Mouse (Mus musculus) MEL-GATA-1-ER (cell line): ENCODE measurements around the gene Gab2.
"Not testable (repeated sequence)": the region's sequence is repeated elsewhere in the genome, so short reads cannot be mapped to it uniquely, and the experiment has no call there.

ENCODE experiments used
- DNase-seq: peaks from one replicate; pipeline ENCODE4 v3.0.0-alpha.2; 2012; ENCODE audit warnings: low read depth; ENCODE audit errors: extremely low read depth

The Gab2 gene

DNA sequence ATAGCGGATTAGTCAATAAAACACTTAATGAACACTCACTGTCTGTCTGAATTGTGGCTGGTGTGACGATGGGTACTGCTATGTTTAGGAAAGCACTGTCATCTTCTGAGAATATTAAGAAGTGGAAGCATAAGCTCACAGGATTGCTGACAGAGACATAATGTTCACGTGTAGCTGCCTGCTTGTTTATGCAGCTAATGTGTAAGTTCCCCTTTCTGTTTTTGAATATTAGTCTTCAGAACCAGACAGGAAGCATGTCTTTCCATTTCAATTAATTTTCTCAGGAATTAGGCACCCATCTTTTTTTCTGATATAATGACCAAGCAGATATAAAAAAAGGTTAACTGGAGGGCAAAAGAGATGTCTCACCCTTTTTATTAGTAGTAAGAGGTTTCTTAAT, 55.1 kb downstream of the Gab2 start:
- peak; percentile 54 for DNase-seq

DNA sequence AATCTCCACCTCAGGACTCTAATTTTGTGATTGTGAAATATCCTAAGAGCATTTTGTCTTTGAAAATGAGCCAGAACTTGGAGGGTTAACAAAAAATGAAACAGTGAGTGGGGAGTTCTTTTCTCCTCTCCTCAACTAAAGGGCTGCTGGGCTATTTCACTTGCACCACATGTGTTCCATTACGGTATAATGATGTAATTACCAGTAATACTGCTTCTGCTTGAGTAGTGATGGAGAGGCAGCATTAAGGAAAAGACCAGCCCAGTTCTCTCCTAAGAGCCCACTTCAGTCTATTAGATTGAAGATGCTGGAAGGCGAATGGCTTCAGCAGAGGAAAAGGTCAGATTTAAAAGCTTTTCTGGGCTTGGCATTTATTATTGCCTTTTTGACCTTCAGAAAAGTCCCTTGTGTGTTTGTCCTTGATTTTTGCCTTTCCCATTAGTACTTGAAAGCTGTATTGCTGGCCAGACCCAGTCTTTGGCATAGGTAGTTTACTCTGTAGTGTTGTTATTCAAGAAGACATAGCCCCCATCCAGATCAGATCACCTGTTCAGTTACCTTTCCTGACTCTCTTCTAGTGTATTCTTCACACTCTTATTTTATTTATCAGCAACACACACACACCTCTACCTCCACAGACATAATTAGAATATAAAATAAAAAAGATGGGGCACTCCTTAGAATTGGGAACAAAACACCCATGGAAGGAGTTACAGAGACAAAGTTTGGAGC, 69.9 kb downstream of the Gab2 start:
- no peak for DNase-seq

GRCm38 (mm10) chr7:97154756-97155487, 73.5 kb downstream of the Gab2 start:
- DNase-seq = no peak

- no peak for DNase-seq
Observed at GRCm38 (mm10) chr7:97164261-97164660, 82.9 kb downstream of the Gab2 start.

DNA sequence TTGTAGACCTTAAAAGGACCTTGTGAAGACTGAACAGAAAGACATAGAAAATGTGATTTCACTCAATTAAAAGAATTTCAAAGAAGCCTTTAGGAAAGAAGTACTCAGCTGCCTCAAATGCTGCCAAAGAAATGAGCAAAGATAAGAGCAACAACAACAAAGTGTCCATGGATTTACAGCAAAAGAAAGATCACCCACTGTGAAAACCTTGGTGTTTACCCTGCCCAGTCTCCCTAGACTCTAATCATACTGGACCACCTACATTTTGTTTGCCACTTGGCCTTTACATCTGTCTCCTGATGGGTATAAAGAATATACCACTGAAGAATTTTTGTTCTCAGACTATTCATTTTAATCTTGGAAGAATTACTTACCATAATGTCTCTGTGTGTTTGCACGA, 89.7 kb downstream of the Gab2 start:
- no peak for DNase-seq

GRCm38 (mm10) chr7:97171719-97172118, 90.3 kb downstream of the Gab2 start:
- DNase-seq = peak; percentile 73

DNA sequence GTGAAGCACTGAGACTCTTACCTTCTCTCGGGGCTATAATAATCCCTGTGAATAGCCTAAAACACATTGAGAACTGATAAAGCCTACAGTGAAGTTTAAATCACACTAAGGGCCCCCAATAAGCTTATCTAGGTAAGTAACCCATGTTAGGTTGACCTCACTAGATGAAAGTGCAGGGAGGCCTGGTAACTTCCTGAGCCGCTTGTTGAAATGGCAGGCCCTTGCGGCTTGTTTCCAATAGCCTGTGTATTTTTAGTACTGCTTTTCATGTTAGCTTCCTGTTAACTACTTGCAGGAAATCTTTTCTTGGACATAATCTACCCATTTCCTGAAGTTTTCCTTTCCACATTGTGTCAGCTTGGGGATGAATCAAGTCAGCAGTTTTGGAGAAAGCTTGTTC, 90.7 kb downstream of the Gab2 start:
- DNase-seq = no peak

GRCm38 (mm10) chr7:97181931-97182330, 100.5 kb downstream of the Gab2 start:
- no peak for DNase-seq

- DNase-seq = no peak
Observed at GRCm38 (mm10) chr7:97183426-97183825, 102.0 kb downstream of the Gab2 start.

GRCm38 (mm10) chr7:97184005-97184404, 102.6 kb downstream of the Gab2 start:
- DNase-seq = peak; percentile 90

DNA sequence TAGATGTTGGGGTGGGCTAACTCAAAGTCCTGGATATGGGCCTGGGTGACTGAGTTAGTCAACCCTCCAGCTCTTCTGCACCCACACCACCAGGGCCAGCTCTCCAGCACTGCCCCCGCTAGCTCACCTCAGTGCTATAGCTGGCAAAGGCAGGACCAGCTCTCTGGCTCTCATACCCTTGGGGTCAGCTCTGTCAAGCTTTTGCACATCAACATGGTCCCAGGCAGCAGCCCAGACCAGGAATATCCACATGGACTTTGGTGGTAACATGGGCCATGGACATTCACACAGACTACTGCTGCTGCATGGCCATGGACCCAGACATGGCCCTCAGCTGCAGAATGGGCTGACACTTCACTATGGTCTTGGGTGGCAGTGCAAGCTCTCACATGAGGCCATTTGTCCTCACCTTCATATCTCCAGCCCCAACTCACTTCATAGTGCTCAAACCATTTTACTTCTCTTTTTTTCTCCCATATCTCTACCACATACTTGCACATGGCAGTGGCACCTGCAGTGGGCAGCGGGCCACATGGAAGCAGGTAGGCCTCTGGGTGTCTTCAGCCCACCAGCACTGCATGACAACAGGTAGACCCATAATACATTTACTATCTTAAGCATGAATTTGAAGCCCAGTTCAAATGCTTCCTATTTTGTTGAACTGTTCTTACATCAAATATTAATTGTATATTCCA, 106.1 kb downstream of the Gab2 start:
- DNase-seq = no peak

GRCm38 (mm10) chr7:97189116-97189515, 107.7 kb downstream of the Gab2 start:
- no peak for DNase-seq

DNA sequence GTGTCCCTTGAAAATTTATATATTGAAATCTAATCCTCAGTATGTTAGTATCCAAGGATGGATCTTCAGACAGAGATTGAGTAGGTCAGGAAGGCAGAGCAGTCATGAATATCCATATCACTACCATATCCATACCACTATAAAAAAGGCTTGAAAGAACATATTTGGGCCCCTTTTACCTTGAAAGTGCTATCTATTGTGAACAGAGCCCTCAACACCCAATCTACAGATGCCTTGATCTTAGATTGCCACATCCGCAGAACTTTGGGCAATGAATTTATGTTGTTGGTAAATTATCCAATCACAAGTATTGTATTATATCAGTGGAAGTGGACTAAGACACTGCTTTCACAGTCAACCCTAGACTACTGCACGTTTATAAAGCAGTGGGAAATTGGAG, 122.5 kb downstream of the Gab2 start:
- no peak for DNase-seq

DNA sequence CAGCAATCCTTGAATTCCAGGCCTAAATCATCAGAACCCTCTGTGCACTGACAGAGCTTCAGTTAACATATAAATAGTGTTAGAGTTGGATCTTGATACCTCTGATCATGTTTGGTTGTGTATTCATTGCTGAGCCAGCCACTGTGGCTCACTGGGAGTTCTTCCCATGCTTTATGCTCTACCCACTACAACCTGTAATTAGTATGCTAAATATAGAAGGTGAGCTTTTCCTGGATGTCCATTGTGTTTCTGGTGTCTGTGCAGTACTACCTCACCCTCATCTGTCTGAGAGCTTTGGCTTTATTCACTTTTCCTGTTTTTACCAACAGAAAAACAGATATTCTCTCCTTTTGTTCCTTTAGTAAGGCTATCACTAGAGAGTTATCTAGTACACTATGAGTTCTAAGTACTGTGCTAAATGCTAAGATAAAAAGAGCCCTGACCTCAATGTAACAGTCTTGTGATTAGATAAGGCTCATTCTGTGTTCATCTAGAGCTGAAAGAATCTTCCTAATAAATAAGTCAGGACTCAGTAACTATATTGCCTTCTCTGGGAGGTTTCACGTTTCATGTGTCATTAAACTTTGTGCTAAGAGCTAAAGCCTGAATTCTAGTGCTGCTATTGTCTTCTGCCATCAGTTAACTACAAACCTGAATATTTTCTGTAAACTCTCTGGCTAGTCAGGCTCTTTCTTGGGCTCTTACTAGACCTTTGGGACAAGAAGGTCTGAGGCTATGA, 127.6 kb downstream of the Gab2 start:
- DNase-seq = peak; percentile 64

- DNase-seq = peak; percentile 94
Observed at GRCm38 (mm10) chr7:97210064-97210685, 128.8 kb downstream of the Gab2 start.

DNA sequence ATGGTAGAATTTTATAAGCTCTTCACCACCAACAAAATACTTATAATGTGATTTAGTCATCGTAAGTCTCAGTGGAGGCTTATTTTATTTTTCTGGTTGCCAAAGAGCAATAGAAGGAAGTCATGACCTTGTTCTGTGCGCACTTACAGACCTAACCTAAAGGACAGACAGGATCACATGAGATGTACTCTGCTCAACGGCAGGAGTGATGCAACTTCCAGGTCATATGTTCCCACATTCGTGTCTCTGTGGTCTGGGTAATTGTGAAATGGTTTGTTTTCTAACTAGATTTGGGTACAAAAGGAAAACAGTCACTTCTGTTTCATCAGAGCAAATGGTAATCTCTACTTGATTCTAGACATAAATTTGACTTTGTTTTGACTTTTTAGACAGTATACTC, 129.7 kb downstream of the Gab2 start:
- DNase-seq = peak; percentile 61

DNA sequence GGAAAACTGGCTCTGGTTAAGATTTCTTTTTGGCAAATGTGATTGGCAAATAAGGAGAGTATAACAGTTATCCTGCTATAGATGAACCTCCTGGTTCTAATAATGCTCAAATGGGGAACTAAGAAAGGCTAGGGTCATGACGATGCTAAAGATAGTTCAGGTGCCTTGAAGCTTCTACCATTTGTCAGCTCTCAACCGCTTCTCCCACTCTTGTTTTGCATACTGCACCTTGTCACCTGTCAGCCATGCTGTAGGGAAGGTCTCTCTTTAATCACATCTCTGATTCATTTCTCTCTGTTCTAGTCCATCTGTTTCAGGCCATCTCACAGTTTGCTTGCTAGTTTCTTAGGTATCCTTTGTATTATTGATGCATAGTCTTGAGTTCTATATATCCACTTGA, 142.4 kb downstream of the Gab2 start:
- DNase-seq = no peak

DNA sequence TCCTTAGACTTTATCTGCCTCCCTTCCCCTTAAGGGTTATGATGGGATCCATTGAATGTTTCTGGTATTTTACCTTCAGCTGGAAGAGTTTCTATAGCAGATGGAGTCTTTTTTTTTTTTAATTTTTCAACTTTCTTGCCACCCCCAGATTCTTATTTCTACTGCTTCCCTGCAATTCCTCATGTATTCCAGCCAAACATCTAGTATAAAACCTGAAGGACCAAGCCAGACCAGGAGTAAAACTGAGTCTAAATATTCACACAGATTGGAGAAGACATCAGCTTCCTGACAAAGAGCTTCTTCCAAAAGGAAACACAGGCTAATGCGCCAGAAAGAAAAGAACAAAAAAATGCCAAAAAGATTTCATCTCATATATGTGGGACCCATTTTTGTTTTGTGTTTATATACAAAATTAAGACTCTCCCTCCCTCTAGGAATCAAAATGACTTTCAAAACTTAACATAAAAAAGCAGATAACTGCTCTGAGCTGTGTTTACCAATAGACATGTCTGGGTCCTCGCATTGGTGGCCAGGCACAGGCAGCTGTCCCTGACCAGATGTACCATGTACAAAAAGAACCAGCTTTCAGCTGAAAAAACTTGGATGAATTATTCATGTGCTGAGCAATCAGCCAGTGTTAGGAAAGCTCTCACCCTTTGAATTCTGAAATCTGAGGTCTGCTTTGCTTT, 164.0 kb downstream of the Gab2 start:
- no peak for DNase-seq

- DNase-seq = not testable (repeated sequence)
Observed at GRCm38 (mm10) chr7:97245950-97246578, 164.7 kb downstream of the Gab2 start.

DNA sequence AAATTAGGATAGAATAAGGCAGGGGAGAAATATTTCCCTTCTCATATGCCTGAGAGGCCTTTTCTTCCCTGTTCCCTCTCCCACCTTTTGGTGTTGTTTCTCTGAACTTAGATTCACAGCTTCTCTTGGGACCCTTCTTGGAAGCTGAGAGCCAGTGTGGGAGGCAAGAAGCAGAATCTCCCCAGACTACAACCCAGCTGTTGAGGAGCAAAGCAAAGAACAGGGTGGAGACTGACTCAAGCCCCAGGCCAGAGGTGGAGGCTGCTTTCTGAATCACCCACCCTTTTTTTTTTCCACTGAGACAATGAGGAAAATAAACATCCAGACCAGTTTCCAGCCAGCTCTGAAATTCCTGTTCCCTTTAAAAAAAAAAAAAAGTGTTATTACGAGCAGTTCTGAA, 166.3 kb downstream of the Gab2 start:
- no peak for DNase-seq
